Mouse (Mus musculus) G1E-ER4 (cell line): ENCODE measurements around the gene Rcn3. TPM values are rescaled to one million over a fixed set of nuclear protein-coding genes. Genes with fewer than 3 reads are reported as not detected.

ENCODE experiments used
- GATA1 ChIP-seq: IDR thresholded peaks from one replicate; pipeline ENCODE4 v1.8.0; 2012; ENCODE audit warnings: low read length, inconsistent platforms
- polyA plus RNA-seq: library from polyadenylated mRNA; stranded (reverse); fragments of >175 nt; gene quantifications from 2 replicates; pipeline ENCODE4 v1.2.3, GENCODE M21; 2012

Gene Rcn3
- polyA plus RNA-seq, 1 experiment: 1.8 TPM

GRCm38 (mm10) chr7:45107052-45107645 is 15.1 kb upstream of the Rcn3 start:
- no peak for TF ChIP-seq GATA1

GRCm38 (mm10) chr7:45106441-45106840 is 14.4 kb upstream of the Rcn3 start:
- TF ChIP-seq GATA1: no peak

GRCm38 (mm10) chr7:45105491-45105890 is 13.5 kb upstream of the Rcn3 start:
- TF ChIP-seq GATA1: no peak

- no peak for TF ChIP-seq GATA1
These were observed 12.9 kb upstream of the Rcn3 start for GRCm38 (mm10) chr7:45104941-45105340.

- TF ChIP-seq GATA1: no peak
These were observed 11.7 kb upstream of the Rcn3 start, which contains the start of gene Fcgrt for GRCm38 (mm10) chr7:45103652-45104180. TSS of gene Fcgrt (minus strand) at chr7:45103851.

GRCm38 (mm10) chr7:45102940-45103585 is 11.0 kb upstream of the Rcn3 start:
- TF ChIP-seq GATA1: no peak

GRCm38 (mm10) chr7:45102441-45102840 is 10.4 kb upstream of the Rcn3 start:
- TF ChIP-seq GATA1: no peak

- no peak for TF ChIP-seq GATA1
These were observed 8.0 kb upstream of the Rcn3 start for GRCm38 (mm10) chr7:45100046-45100445.

- TF ChIP-seq GATA1: no peak
These were observed 6.7 kb upstream of the Rcn3 start for GRCm38 (mm10) chr7:45098541-45099240.

GRCm38 (mm10) chr7:45097479-45097878 is 5.5 kb upstream of the Rcn3 start:
- no peak for TF ChIP-seq GATA1

GRCm38 (mm10) chr7:45095367-45095766 is 3.3 kb upstream of the Rcn3 start:
- TF ChIP-seq GATA1: no peak

GRCm38 (mm10) chr7:45094121-45094520 is 2.1 kb upstream of the Rcn3 start:
- TF ChIP-seq GATA1: no peak

GRCm38 (mm10) chr7:45093516-45093905 is 1.5 kb upstream of the Rcn3 start:
- TF ChIP-seq GATA1: no peak

GRCm38 (mm10) chr7:45092828-45093515 is 951 bp upstream of the Rcn3 start:
- no peak for TF ChIP-seq GATA1

- TF ChIP-seq GATA1: no peak
These were observed 725 bp downstream of the Rcn3 start for GRCm38 (mm10) chr7:45091001-45091990.
